Mouse (Mus musculus) ES-E14 (cell line): ENCODE measurements around the gene Malrd1. TPM values are rescaled to one million over a fixed set of nuclear protein-coding genes. Genes with fewer than 3 reads are reported as not detected.

Source experiments
- DNase-seq: peaks from one replicate; pipeline ENCODE4 v3.0.0-alpha.2; 2013; ENCODE audit warnings: low read depth, low spot score
- H3K27ac ChIP-seq: 2 replicates; pipeline ENCODE4 v1.5.1; 2012; ENCODE audit warnings: low read depth, mild to moderate bottlenecking, low read length, moderate library complexity, mixed read lengths; ENCODE audit not compliant: poor library complexity, insufficient read depth, severe bottlenecking
- H3K36me3 ChIP-seq: 2 replicates; pipeline ENCODE4 v1.6.1; 2012; ENCODE audit warnings: mild to moderate bottlenecking, low read length, moderate library complexity, mixed read lengths; ENCODE audit not compliant: control insufficient read depth, poor library complexity, insufficient read depth, severe bottlenecking
- H3K4me1 ChIP-seq, 2 experiments: fragments of 150-350 bp in 1 of 2; sonication (generic) in 1 of 2; 2 replicates each; pipeline ENCODE4 v1.6.1; 2012; ENCODE audit warnings: low read length in 2 of 2, mild to moderate bottlenecking in 1 of 2, mixed read lengths in 1 of 2; ENCODE audit not compliant: control insufficient read depth in 2 of 2, insufficient read depth in 2 of 2, poor library complexity in 1 of 2
- H3K4me3 ChIP-seq, 2 experiments: fragments of 150-350 bp in 1 of 2; sonication (generic) in 1 of 2; 2 replicates each; pipeline ENCODE4 v1.5.1; 2012; ENCODE audit warnings: low read length in 2 of 2, low read depth in 1 of 2, mild to moderate bottlenecking in 1 of 2, mixed read lengths in 1 of 2; ENCODE audit not compliant: insufficient read depth in 1 of 2, poor library complexity in 1 of 2, severe bottlenecking in 1 of 2
- H3K9ac ChIP-seq: 2 replicates; pipeline ENCODE4 v1.6.1; 2012; ENCODE audit warnings: low read depth, mild to moderate bottlenecking, low read length, mixed read lengths; ENCODE audit not compliant: poor library complexity, insufficient read depth, severe bottlenecking
- H3K9me3 ChIP-seq: fragments of 150-350 bp; sonication (generic); 2 replicates; pipeline ENCODE4 v1.6.1; 2012; ENCODE audit warnings: low read depth, mild to moderate bottlenecking, low read length; ENCODE audit not compliant: control insufficient read depth, insufficient read depth
- CHD2 ChIP-seq: IDR thresholded peaks from 2 replicates; pipeline ENCODE4 v1.6.1; 2014; ENCODE audit warnings: mild to moderate bottlenecking, low read depth, low read length, inconsistent platforms
- HCFC1 ChIP-seq: IDR thresholded peaks from 2 replicates; pipeline ENCODE4 v1.6.1; 2012; ENCODE audit warnings: low read length, inconsistent platforms, borderline replicate concordance; ENCODE audit not compliant: insufficient read depth
- MAFK ChIP-seq: IDR thresholded peaks from 2 replicates; pipeline ENCODE4 v1.6.1; 2014; ENCODE audit warnings: mild to moderate bottlenecking, low read depth, low read length, inconsistent platforms; ENCODE audit not compliant: insufficient read depth
- ZC3H11A ChIP-seq: IDR thresholded peaks from 2 replicates; pipeline ENCODE4 v1.6.1; 2012; ENCODE audit warnings: low read depth, mild to moderate bottlenecking, inconsistent platforms, low read length, borderline replicate concordance
- ZNF384 ChIP-seq: IDR thresholded peaks from 2 replicates; pipeline ENCODE4 v1.6.1; 2012; ENCODE audit warnings: low read depth, low read length, inconsistent platforms
- in situ Hi-C, 2 experiments: fragments of 600-800 bp; cut with MboI; formaldehyde crosslinking; loops; one replicate each; pipeline ENCODE4 v1.15.1; 2025; ENCODE audit warnings: low sequenced_read_pairs in 2 of 2, inconsistent platforms in 1 of 2; ENCODE audit not compliant: unreplicated experiment in 2 of 2
- total RNA-seq: library from RNA; depleted of rRNA; stranded (reverse); fragments of 300-350 nt; gene quantifications from 2 replicates; pipeline ENCODE4 v1.2.3, GENCODE M21; 2012

Gene Malrd1
- total RNA-seq, 1 experiment, result 0.09 TPM

- H3K36me3 ChIP-seq, result no peaks in the 10 kb centered on the region
- in situ Hi-C loops, result no loop called here
- no peak overlapping the region for H3K4me3 ChIP-seq
- TF ChIP-seq ZC3H11A (no peak), MAFK (no peak), HCFC1 (no peak), ZNF384 (no peak), CHD2 (no peak)
- H3K9ac ChIP-seq, result no peak overlapping the region
- H3K27ac ChIP-seq, result no peak overlapping the region
- no peaks in the 10 kb centered on the region; a peak in 1 of 4 replicates for H3K4me1 ChIP-seq
- no peak for DNase-seq
- no peaks in the 10 kb centered on the region for H3K9me3 ChIP-seq
Observed at GRCm38 (mm10) chr2:16172086-16172485, 645.8 kb downstream of the Malrd1 start.

GRCm38 (mm10) chr2:16173355-16173754 lies 647.1 kb downstream of the Malrd1 start:
- no peak overlapping the region for H3K4me3 ChIP-seq

GRCm38 (mm10) chr2:16182140-16182539 lies 655.9 kb downstream of the Malrd1 start:
- no peaks in the 10 kb centered on the region for H3K36me3 ChIP-seq
- no peak overlapping the region for H3K27ac ChIP-seq
- DNase-seq, result no peak
- TF ChIP-seq ZNF384 (no peak), CHD2 (no peak), HCFC1 (no peak), ZC3H11A (no peak)
- no peak overlapping the region for H3K4me3 ChIP-seq
- H3K9me3 ChIP-seq, result no peaks in the 10 kb centered on the region
- in situ Hi-C loops, result no loop called here
- no peaks in the 10 kb centered on the region for H3K4me1 ChIP-seq
- H3K9ac ChIP-seq, result no peak overlapping the region

More at GRCm38 (mm10) chr2:16173355-16173754, 647.1 kb downstream of the Malrd1 start:
- in situ Hi-C loops, result no loop called here
- no peak for DNase-seq
- Histone ChIP-seq H3K9ac (no peak overlapping the region), H3K9me3 (no peaks in the 10 kb centered on the region), H3K36me3 (no peaks in the 10 kb centered on the region), H3K27ac (no peak overlapping the region), H3K4me1 (no peaks in the 10 kb centered on the region)
- no peak for TF ChIP-seq HCFC1
- TF ChIP-seq ZNF384, result no peak
- TF ChIP-seq ZC3H11A, result no peak
- TF ChIP-seq MAFK, result no peak
- no peak for TF ChIP-seq CHD2

- Histone ChIP-seq H3K9ac (no peak overlapping the region), H3K9me3 (no peaks in the 10 kb centered on the region), H3K27ac (no peak overlapping the region), H3K4me3 (no peak overlapping the region), H3K36me3 (no peaks in the 10 kb centered on the region), H3K4me1 (no peaks in the 10 kb centered on the region)
- in situ Hi-C loops, result no loop called here
- DNase-seq, result no peak
- no peak for TF ChIP-seq ZNF384
- no peak for TF ChIP-seq HCFC1
- TF ChIP-seq ZC3H11A, result no peak
- no peak for TF ChIP-seq MAFK
- no peak for TF ChIP-seq CHD2
Observed at GRCm38 (mm10) chr2:16183158-16183557, 656.9 kb downstream of the Malrd1 start.

GRCm38 (mm10) chr2:16210016-16210415 lies 683.7 kb downstream of the Malrd1 start:
- TF ChIP-seq CHD2 (no peak), MAFK (no peak), ZNF384 (no peak), HCFC1 (no peak), ZC3H11A (no peak)
- DNase-seq, result no peak
- in situ Hi-C loops, result no loop called here
- H3K9ac ChIP-seq, result no peak overlapping the region
- H3K27ac ChIP-seq, result no peak overlapping the region
- no peaks in the 10 kb centered on the region for H3K9me3 ChIP-seq
- H3K36me3 ChIP-seq, result no peaks in the 10 kb centered on the region
- no peak overlapping the region for H3K4me3 ChIP-seq
- H3K4me1 ChIP-seq, result no peaks in the 10 kb centered on the region
